Mouse (Mus musculus) bone marrow macrophage, adult 2 months (primary cell): ENCODE measurements around the gene Kcnj15. TPM values are rescaled to one million over a fixed set of nuclear protein-coding genes. Genes with fewer than 3 reads are reported as not detected.

ENCODE experiments used
- H3K27ac ChIP-seq: 2 replicates; pipeline ENCODE4 v1.5.1; 2012; ENCODE audit warnings: low read depth, low read length; ENCODE audit not compliant: insufficient read depth
- H3K4me1 ChIP-seq: 2 replicates; pipeline ENCODE4 v1.6.1; 2012; ENCODE audit warnings: low read length; ENCODE audit not compliant: control insufficient read depth, insufficient read depth
- H3K4me3 ChIP-seq: 2 replicates; pipeline ENCODE4 v1.5.1; 2012; ENCODE audit warnings: mild to moderate bottlenecking, low read length, moderate library complexity; ENCODE audit not compliant: insufficient read depth
- CTCF ChIP-seq: IDR thresholded peaks from 2 replicates; pipeline ENCODE4 v1.5.1; 2012; ENCODE audit warnings: low read depth, mild to moderate bottlenecking, low read length, moderate library complexity
- POLR2A ChIP-seq: IDR thresholded peaks from 2 replicates; pipeline ENCODE4 v1.6.1; 2012; ENCODE audit warnings: mild to moderate bottlenecking, low read depth, low read length, borderline replicate concordance
- polyA plus RNA-seq: library from polyadenylated mRNA; stranded (reverse); fragments of >200 nt; gene quantifications from 2 replicates; pipeline ENCODE4 v1.2.4, GENCODE M21; 2012; ENCODE audit not compliant: missing spikeins, insufficient read depth, insufficient read length

Gene Kcnj15
- polyA plus RNA-seq, 1 experiment = not detected

DNA sequence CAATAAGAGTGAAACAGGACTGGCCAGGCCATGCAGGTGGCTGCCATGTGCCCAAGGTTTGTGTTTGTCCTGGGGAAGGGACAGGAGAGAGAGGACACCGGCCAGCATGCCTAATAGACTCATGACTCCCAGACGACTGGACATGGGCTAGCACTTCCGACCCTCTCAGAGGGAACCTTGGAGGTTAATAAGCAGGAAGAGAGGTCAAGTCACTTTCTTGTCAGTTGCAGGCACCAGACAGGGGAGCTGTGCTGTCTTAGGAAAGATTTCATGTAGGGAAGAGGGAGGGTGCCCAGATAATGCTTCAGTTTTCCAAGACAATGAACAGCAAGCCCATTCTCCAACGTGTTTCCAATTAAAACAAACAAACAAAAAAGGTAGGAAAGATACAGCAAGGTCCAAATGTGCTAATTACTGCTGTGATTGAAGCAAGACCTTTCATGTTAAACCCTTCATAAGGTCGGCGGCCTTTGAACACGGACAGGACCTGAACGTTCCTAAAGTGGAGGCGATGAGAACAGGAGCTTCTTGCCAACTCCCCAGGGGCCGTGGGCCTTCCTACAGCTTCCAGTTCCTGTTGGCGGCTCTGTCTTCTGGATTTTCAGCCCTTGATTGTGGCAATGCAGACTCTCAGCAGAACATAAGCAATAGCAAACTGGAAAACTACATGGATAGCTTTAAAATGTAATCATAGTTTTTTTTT, 10.3 kb downstream of the Kcnj15 start:
- H3K27ac ChIP-seq = no peak overlapping the region
- no peak overlapping the region for H3K4me3 ChIP-seq
- TF ChIP-seq CTCF (no peak), POLR2A (no peak)
- H3K4me1 ChIP-seq = no peaks in the 10 kb centered on the region

- Histone ChIP-seq H3K4me1 (no peaks in the 10 kb centered on the region), H3K4me3 (no peak overlapping the region), H3K27ac (no peak overlapping the region)
- no peak for TF ChIP-seq CTCF
- TF ChIP-seq POLR2A = no peak
These were observed 12.3 kb downstream of the Kcnj15 start for GRCm38 (mm10) chr16:95269610-95270009.

DNA sequence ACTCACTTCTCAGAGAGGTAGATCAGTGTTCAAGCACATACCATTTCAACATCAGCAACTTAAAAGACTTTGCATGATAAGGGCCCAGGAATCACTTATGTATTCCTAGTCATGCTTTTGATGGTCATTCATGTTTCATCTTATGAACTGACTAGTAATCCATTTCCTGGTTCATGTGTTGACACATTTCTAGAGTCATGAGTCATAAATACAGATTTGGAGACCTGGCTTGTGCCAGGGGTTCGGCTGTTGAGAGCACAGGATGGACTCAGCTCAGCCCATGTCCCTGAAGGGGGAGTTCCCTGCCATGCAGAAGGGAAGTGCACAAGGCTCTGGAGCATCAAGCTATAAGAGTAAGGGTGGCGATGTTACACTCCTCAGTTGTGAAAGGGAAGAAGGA, 15.7 kb downstream of the Kcnj15 start:
- Histone ChIP-seq H3K4me1 (no peaks in the 10 kb centered on the region), H3K27ac (no peak overlapping the region), H3K4me3 (no peak overlapping the region)
- TF ChIP-seq POLR2A (no peak), CTCF (no peak)

DNA sequence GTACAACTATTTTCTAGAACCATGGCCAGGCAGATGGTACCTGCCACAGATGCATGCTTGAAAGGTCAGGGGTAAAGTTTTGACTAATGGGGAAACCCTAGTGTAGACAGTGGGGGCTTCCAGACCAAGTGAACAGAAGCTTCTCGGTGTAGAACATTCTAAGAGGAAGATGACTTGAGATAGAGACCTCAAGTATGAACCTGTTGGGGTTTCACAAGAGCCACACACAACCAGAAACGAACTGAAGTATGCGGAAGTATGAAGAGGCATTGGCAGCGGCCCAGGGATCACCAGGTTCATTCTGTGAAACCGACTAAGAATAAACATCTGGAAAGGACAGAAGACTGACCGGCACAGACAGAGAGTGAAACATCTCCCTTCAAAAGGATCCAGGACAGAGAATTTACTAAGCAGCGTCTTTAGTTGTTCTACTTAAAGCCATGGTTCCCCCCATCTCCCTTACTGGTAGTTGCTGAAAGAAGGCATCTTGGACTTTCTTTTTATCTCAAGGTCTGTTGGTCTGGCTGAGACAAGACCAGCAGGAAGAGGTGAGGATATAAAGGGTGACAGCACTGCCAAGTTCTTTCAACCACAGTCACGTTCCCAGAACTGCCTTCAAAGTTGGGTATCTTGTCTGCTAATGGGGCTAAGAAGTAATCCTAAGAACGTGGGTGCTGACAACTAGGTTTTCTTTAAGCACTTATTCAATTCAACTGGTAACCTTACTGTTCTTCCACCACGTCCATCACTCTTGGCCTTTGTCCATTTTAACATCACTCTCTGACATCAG, 18.6 kb downstream of the Kcnj15 start:
- Histone ChIP-seq H3K4me1 (no peaks in the 10 kb centered on the region), H3K4me3 (no peak overlapping the region), H3K27ac (no peak overlapping the region)
- TF ChIP-seq CTCF = no peak
- no peak for TF ChIP-seq POLR2A

DNA sequence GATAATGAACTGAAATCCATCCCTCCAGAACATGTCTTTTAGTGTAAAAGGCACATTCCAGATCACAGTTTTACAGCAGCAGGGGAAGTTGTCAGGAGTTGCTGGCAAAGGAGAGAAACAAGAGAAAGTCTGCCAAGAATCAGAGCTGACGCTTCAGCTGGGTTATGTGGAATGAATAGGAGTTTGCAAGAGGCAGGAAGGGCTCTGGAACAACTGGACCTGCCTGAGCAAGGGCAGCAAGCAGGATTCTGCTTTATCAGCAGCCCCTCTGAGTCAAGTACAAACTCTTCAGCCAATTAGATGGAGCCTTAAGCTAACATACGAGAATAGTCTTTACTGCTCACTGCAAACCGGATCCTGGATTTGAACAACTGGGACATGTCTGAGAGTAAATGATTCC, 21.7 kb downstream of the Kcnj15 start:
- TF ChIP-seq POLR2A (no peak), CTCF (no peak)

DNA sequence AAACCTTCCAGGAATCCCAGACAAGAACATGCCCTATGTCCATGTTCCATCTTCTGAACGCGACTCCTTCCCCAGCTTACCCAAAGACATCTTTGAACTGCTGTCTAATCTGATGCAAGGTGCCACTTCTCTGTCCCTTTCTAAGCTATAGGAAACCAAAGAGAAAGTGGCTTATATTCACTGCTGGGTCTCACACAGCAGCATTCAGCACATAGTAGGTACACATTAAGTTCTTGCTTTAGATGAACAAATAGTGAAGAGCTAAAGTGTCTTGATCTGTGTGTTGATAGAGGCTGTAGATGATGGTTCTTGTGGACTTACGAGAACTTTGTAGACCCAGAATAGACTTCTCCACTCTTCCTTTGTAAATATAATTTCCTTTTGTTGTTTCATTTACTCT, 23.0 kb downstream of the Kcnj15 start:
- Histone ChIP-seq H3K27ac (no peak overlapping the region), H3K4me1 (no peaks in the 10 kb centered on the region), H3K4me3 (no peak overlapping the region)
- TF ChIP-seq CTCF (no peak), POLR2A (no peak)

More for the DNA sequence above, 21.7 kb downstream of the Kcnj15 start:
- Histone ChIP-seq H3K4me1 (no peaks in the 10 kb centered on the region), H3K27ac (no peak overlapping the region), H3K4me3 (no peak overlapping the region)

GRCm38 (mm10) chr16:95283369-95283768, 26.0 kb downstream of the Kcnj15 start:
- Histone ChIP-seq H3K27ac (no peak overlapping the region), H3K4me3 (no peak overlapping the region), H3K4me1 (no peaks in the 10 kb centered on the region)
- TF ChIP-seq CTCF (no peak), POLR2A (no peak)

DNA sequence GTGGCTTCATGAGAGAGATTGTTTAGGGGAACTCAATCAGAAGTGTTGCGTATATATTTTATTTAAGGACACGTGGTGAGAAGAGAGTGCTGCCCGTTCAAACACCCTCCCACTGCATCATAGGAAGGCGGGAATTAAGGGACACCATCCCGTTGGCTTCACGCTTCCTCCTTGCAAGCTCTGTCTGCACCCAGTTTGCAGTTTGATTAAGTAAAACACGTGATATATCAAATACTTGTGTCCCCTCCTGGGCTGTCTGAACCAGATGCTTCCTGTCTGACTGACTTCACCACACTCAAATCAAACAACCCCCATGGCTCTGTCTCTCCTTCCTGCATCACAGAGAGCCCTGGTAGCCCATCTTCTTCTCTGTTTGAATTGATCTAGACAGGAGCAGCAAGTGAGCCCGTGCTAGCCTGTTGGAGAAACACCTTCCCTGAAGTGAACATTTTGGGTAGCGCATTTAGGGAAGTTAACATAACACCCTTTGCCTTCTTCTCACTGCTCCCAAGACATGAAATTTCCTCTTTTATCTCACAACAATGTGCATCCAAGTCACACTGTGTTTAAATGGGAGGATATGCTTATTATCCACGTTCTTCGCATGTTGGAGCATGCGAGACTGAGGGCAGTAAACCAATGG, 26.8 kb downstream of the Kcnj15 start:
- H3K4me1 ChIP-seq = no peaks in the 10 kb centered on the region
- no peak for TF ChIP-seq CTCF
- TF ChIP-seq POLR2A = no peak
- H3K4me3 ChIP-seq = no peak overlapping the region
- no peak overlapping the region for H3K27ac ChIP-seq

- Histone ChIP-seq H3K4me3 (no peak overlapping the region), H3K27ac (no peak overlapping the region), H3K4me1 (no peaks in the 10 kb centered on the region)
- TF ChIP-seq POLR2A (no peak), CTCF (no peak)
These were observed 27.7 kb downstream of the Kcnj15 start for GRCm38 (mm10) chr16:95285043-95285442.

DNA sequence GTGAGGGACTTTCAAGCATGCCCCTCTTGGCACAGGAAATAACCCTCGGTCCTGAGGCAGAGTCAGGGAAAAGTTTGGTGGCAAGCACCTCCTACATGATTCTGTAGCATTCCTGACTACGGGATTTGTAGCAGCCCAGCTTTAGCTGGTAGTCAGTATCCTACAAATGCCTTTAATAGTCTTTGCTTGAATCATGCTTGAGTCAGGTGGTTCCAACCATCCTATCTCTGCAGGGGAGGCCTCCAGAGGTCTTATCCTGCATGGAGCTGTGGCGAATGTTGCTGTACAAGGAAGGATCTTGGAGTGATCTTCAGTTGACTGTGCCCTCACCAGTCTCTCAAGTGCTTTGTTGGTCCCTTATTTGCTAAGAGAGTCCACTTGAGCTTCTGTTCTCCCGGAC, 28.4 kb downstream of the Kcnj15 start:
- no peaks in the 10 kb centered on the region for H3K4me1 ChIP-seq
- TF ChIP-seq POLR2A (no peak), CTCF (no peak)
- H3K4me3 ChIP-seq = no peak overlapping the region
- H3K27ac ChIP-seq = no peak overlapping the region
